Mouse (Mus musculus): Measurements from ENCODE around the gene Catsper3. TPM values are rescaled to one million over a fixed set of nuclear protein-coding genes. Genes with fewer than 3 reads are reported as not detected.

Gene Catsper3
- polyA plus RNA-seq (2012; rRNA removed), result 0.18 TPM in 2 replicates
- polyA plus RNA-seq (2014; fragmentation: Nextera tagmentation; extraction: Ambion mirVana), result 0.15 TPM in 1 of 2 replicates, not detected in the other

GRCm38 (mm10) chr13:55784268-55784667 is at the start of gene Catsper3:
Gene Catsper3 (plus strand): TSS chr13:55784568.
- Histone ChIP-seq H3K9me3 (ENCODE audit: control insufficient read depth, low read length) (no peaks in the 10 kb centered on the region), H3K9ac (ENCODE audit: low read depth, low read length, severe bottlenecking) (no peak within 1 kb of the TSS), H3K4me3 (replicated peaks; ENCODE audit: low read length) (no peak within 1 kb of the TSS), H3K4me2 (replicated peaks; ENCODE audit: low read depth, low read length, severe bottlenecking) (no peak within 1 kb of the TSS), H3K36me3 (ENCODE audit: control insufficient read depth, insufficient read depth, low read length) (no peaks in the 10 kb centered on the region), H3K4me1 (ENCODE audit: control insufficient read depth, insufficient read depth, low read length) (no peaks in the 10 kb centered on the region), H3K27ac (replicated peaks; ENCODE audit: low read depth, low read length) (no peak within 1 kb of the TSS), H3K27me3 (ENCODE audit: control insufficient read depth, insufficient read depth, low read length) (no peaks in the 10 kb centered on the region)
- ATAC-seq (ENCODE audit: low FRiP score, low read depth) (no peak), DNase-seq (ENCODE audit: low spot score) (no peak)
- 85% methylated on average over 3 of the region's 3 CpGs for WGBS
- TF ChIP-seq POLR2A (IDR thresholded peaks at IDR 0.05; ENCODE audit: borderline replicate concordance, extremely low read depth, insufficient read depth, insufficient read length), result no peak

- no peak overlapping the region for H3K9ac ChIP-seq (ENCODE audit: low read depth, low read length, severe bottlenecking)
- H3K4me1 ChIP-seq (ENCODE audit: control insufficient read depth, insufficient read depth, low read length), result peaks cover 8% of the 10 kb centered on the region; the same call in 1 of the 2 replicates
- no peak for TF ChIP-seq POLR2A (IDR thresholded peaks at IDR 0.05; ENCODE audit: borderline replicate concordance, extremely low read depth, insufficient read depth, insufficient read length)
- H3K4me2 ChIP-seq (replicated peaks; ENCODE audit: low read depth, low read length, severe bottlenecking), result no peak overlapping the region
- ATAC-seq (ENCODE audit: low FRiP score, low read depth) (no peak), DNase-seq (ENCODE audit: low spot score) (no peak)
- H3K36me3 ChIP-seq (ENCODE audit: control insufficient read depth, insufficient read depth, low read length), result no peaks in the 10 kb centered on the region
- H3K9me3 ChIP-seq (ENCODE audit: control insufficient read depth, low read length), result no peaks in the 10 kb centered on the region
- 88% methylated on average over 8 of the region's 8 CpGs for WGBS
- no peak overlapping the region for H3K27ac ChIP-seq (replicated peaks; ENCODE audit: low read depth, low read length)
- H3K27me3 ChIP-seq (ENCODE audit: control insufficient read depth, insufficient read depth, low read length), result no peaks in the 10 kb centered on the region
- H3K4me3 ChIP-seq (replicated peaks; ENCODE audit: low read length), result no peak overlapping the region
These were observed 46.5 kb upstream of the Catsper3 start for GRCm38 (mm10) chr13:55737885-55738284.

- Histone ChIP-seq H3K4me2 (replicated peaks; ENCODE audit: low read depth, low read length, severe bottlenecking) (no peak overlapping the region), H3K36me3 (ENCODE audit: control insufficient read depth, insufficient read depth, low read length) (no peaks in the 10 kb centered on the region), H3K27ac (replicated peaks; ENCODE audit: low read depth, low read length) (no peak overlapping the region), H3K9ac (ENCODE audit: low read depth, low read length, severe bottlenecking) (no peak overlapping the region), H3K9me3 (ENCODE audit: control insufficient read depth, low read length) (no peaks in the 10 kb centered on the region), H3K27me3 (ENCODE audit: control insufficient read depth, insufficient read depth, low read length) (no peaks in the 10 kb centered on the region), H3K4me3 (replicated peaks; ENCODE audit: low read length) (no peak overlapping the region), H3K4me1 (ENCODE audit: control insufficient read depth, insufficient read depth, low read length) (peaks cover 2% of the 10 kb centered on the region; the same call in 1 of the 2 replicates)
- no peak for TF ChIP-seq POLR2A (IDR thresholded peaks at IDR 0.05; ENCODE audit: borderline replicate concordance, extremely low read depth, insufficient read depth, insufficient read length)
- 68% methylated on average over 8 of the region's 8 CpGs for WGBS
- DNase-seq (ENCODE audit: low spot score) (no peak), ATAC-seq (ENCODE audit: low FRiP score, low read depth) (no peak)
These were observed 42.1 kb upstream of the Catsper3 start for GRCm38 (mm10) chr13:55742306-55742705.

- no peaks in the 10 kb centered on the region for H3K27me3 ChIP-seq (ENCODE audit: control insufficient read depth, insufficient read depth, low read length)
- H3K36me3 ChIP-seq (ENCODE audit: control insufficient read depth, insufficient read depth, low read length), result no peaks in the 10 kb centered on the region
- H3K4me2 ChIP-seq (replicated peaks; ENCODE audit: low read depth, low read length, severe bottlenecking), result no peak overlapping the region
- no peak for TF ChIP-seq POLR2A (IDR thresholded peaks at IDR 0.05; ENCODE audit: borderline replicate concordance, extremely low read depth, insufficient read depth, insufficient read length)
- DNase-seq (ENCODE audit: low spot score), result no peak
- H3K4me3 ChIP-seq (replicated peaks; ENCODE audit: low read length), result no peak overlapping the region
- H3K4me1 ChIP-seq (ENCODE audit: control insufficient read depth, insufficient read depth, low read length), result peaks cover 24% of the 10 kb centered on the region
- ATAC-seq (ENCODE audit: low FRiP score, low read depth), result no peak
- 41% methylated on average over 13 of the region's 13 CpGs for WGBS
- no peak overlapping the region for H3K9ac ChIP-seq (ENCODE audit: low read depth, low read length, severe bottlenecking)
- H3K9me3 ChIP-seq (ENCODE audit: control insufficient read depth, low read length), result no peaks in the 10 kb centered on the region
- H3K27ac ChIP-seq (replicated peaks; ENCODE audit: low read depth, low read length), result no peak overlapping the region
These were observed 30.0 kb upstream of the Catsper3 start for GRCm38 (mm10) chr13:55754380-55754779.

- no peak for TF ChIP-seq POLR2A (IDR thresholded peaks at IDR 0.05; ENCODE audit: borderline replicate concordance, extremely low read depth, insufficient read depth, insufficient read length)
- WGBS, result 13% methylated on average over 8 of the region's 8 CpGs
- DNase-seq (ENCODE audit: low spot score), result no peak
These were observed 27.6 kb upstream of the Catsper3 start for GRCm38 (mm10) chr13:55756789-55757188.

More at GRCm38 (mm10) chr13:55756789-55757188, 27.6 kb upstream of the Catsper3 start:
- peak; percentile 49; the same call in 1 of the 2 replicates for ATAC-seq (ENCODE audit: low FRiP score, low read depth)
- H3K4me3 ChIP-seq (replicated peaks; ENCODE audit: low read length), result no peak overlapping the region; the same call in 1 of the 2 replicates
- peak overlapping the region; percentile 42; the same call in 1 of the 2 replicates for H3K9ac ChIP-seq (ENCODE audit: low read depth, low read length, severe bottlenecking)
- H3K9me3 ChIP-seq (ENCODE audit: control insufficient read depth, low read length), result no peaks in the 10 kb centered on the region
- no peaks in the 10 kb centered on the region for H3K36me3 ChIP-seq (ENCODE audit: control insufficient read depth, insufficient read depth, low read length)
- H3K27ac ChIP-seq (replicated peaks; ENCODE audit: low read depth, low read length), result peak overlapping the region; percentile 50; the same call in 1 of the 2 replicates
- peaks cover 23% of the 10 kb centered on the region for H3K4me1 ChIP-seq (ENCODE audit: control insufficient read depth, insufficient read depth, low read length)
- H3K27me3 ChIP-seq (ENCODE audit: control insufficient read depth, insufficient read depth, low read length), result no peaks in the 10 kb centered on the region
- peak overlapping the region; percentile 27 for H3K4me2 ChIP-seq (replicated peaks; ENCODE audit: low read depth, low read length, severe bottlenecking)

Data from limb, embryonic 14.5 days (tissue).